Mouse (Mus musculus): ENCODE data around the gene Ndst2.

- 0 out of 4 replicates have a peak, but pooled peaks of 1 of the 2 experiments have one; percentile 17 for TF ChIP-seq POLR2A (IDR thresholded peaks at IDR 0.05; ENCODE audit: control insufficient read depth in 1 of 2, insufficient read depth in 1 of 2, low read depth in 1 of 2, low read length in 2 of 2, poor library complexity in 1 of 2)
- no peak for TF ChIP-seq CTCF (IDR thresholded peaks at IDR 0.05 in 2 of 3, conservative IDR thresholded peaks at IDR 0.05 in 1 of 3; ENCODE audit: control insufficient read depth in 1 of 3, insufficient read depth in 1 of 3, low read depth in 2 of 3, low read length in 3 of 3, poor library complexity in 1 of 3, severe bottlenecking in 1 of 3)
- TF ChIP-seq SMC3 (IDR thresholded peaks at IDR 0.05; ENCODE audit: low read depth, low read length) = no peak
- TF ChIP-seq USF2 (IDR thresholded peaks at IDR 0.05; ENCODE audit: borderline replicate concordance in 1 of 2, insufficient read depth in 1 of 2, low read depth in 1 of 2, low read length in 2 of 2) = no peak
- no peak for TF ChIP-seq GATA1 (IDR thresholded peaks at IDR 0.05; ENCODE audit: low read depth, low read length)
- no peak for TF ChIP-seq ZKSCAN1 (IDR thresholded peaks at IDR 0.05; ENCODE audit: low read depth, low read length)
- no peak for TF ChIP-seq ZNF384 (IDR thresholded peaks at IDR 0.05; ENCODE audit: low read depth, low read length)
- TF ChIP-seq RCOR1 (IDR thresholded peaks at IDR 0.05; ENCODE audit: low read depth, low read length) = no peak
- TF ChIP-seq EP300 (IDR thresholded peaks at IDR 0.05; ENCODE audit: low read depth in 1 of 2, low read length in 2 of 2) = no peak
- TF ChIP-seq TAL1 (IDR thresholded peaks at IDR 0.05; ENCODE audit: low read length) = no peak
- no peak for TF ChIP-seq JUND (IDR thresholded peaks at IDR 0.05; ENCODE audit: low read depth, low read length)
- TF ChIP-seq ETS1 (IDR thresholded peaks at IDR 0.05; ENCODE audit: low read depth, low read length) = no peak
Measured at GRCm38 (mm10) chr14:20686576-20686975, 47.8 kb downstream of the Ndst2 start.
